Mouse (Mus musculus) kidney, adult 2 months (tissue): ENCODE results near the gene Robo3. TPM values are rescaled to one million over a fixed set of nuclear protein-coding genes. Genes with fewer than 3 reads are reported as not detected.

Experiments
- DNase-seq: peaks from one replicate; pipeline ENCODE4 v3.0.0; 2021
- H3K27ac ChIP-seq: fragments of 200-500 bp; 2 replicates; pipeline ENCODE4 v1.5.1; 2012; ENCODE audit warnings: low read depth, low read length, control low read depth, inconsistent platforms; ENCODE audit not compliant: insufficient read depth
- H3K27me3 ChIP-seq: fragments of 200-500 bp; replicated peaks from 2 replicates; pipeline ENCODE4 v1.6.1; 2012; ENCODE audit warnings: mild to moderate bottlenecking, moderate library complexity, low read length, inconsistent platforms; ENCODE audit not compliant: control insufficient read depth, insufficient read depth
- H3K36me3 ChIP-seq: fragments of 200-500 bp; 2 replicates; pipeline ENCODE4 v1.6.1; 2012; ENCODE audit warnings: mild to moderate bottlenecking, moderate library complexity, low read length, inconsistent platforms; ENCODE audit not compliant: control insufficient read depth, insufficient read depth
- H3K4me1 ChIP-seq: fragments of 200-500 bp; 2 replicates; pipeline ENCODE4 v1.6.1; 2011; ENCODE audit warnings: low read length; ENCODE audit not compliant: control insufficient read depth, insufficient read depth
- H3K4me3 ChIP-seq: fragments of 200-500 bp; 2 replicates; pipeline ENCODE4 v1.5.1; 2011; ENCODE audit warnings: mild to moderate bottlenecking, low read depth, low read length, control low read depth; ENCODE audit not compliant: insufficient read depth
- CTCF ChIP-seq: fragments of 200-500 bp; conservative IDR thresholded peaks from 2 replicates; pipeline ENCODE4 v1.5.1; 2011; ENCODE audit warnings: low read depth, mild to moderate bottlenecking, control low read depth, low read length, moderate library complexity, mixed read lengths; ENCODE audit not compliant: insufficient read depth, insufficient read length
- POLR2A ChIP-seq: fragments of 200-500 bp; IDR thresholded peaks from one replicate; pipeline ENCODE4 v1.6.1; 2011; ENCODE audit warnings: low read depth, low read length, control low read depth
- WGBS: fragments of 180-500 bp; shearing (Covaris S2); methylation state at CpG from one replicate; pipeline ENCODE4 v1.1.7; 2018; 5-methylcytosine and 5-hydroxymethylcytosine counted together
- polyA plus RNA-seq: library from polyadenylated mRNA; depleted of rRNA; stranded (reverse); fragments of >200 nt; gene quantifications from 2 replicates; pipeline ENCODE4 v1.2.3, GENCODE M21; 2012

The Robo3 gene
- polyA plus RNA-seq, 1 experiment = 14.4 TPM

GRCm38 (mm10) chr9:37429326-37429725 lies 3.7 kb downstream of the Robo3 start:
- no peak overlapping the region for H3K27ac ChIP-seq
- no peaks in the 10 kb centered on the region for H3K36me3 ChIP-seq
- DNase-seq = no peak
- WGBS = 35% methylated on average over 26 of the region's 26 CpGs
- H3K4me3 ChIP-seq = no peak overlapping the region
- peaks cover 5% of the 10 kb centered on the region; the same call in 1 of the 2 replicates for H3K4me1 ChIP-seq
- no peaks in the 10 kb centered on the region for H3K27me3 ChIP-seq
- TF ChIP-seq POLR2A = no peak
- TF ChIP-seq CTCF = no peak

DNA sequence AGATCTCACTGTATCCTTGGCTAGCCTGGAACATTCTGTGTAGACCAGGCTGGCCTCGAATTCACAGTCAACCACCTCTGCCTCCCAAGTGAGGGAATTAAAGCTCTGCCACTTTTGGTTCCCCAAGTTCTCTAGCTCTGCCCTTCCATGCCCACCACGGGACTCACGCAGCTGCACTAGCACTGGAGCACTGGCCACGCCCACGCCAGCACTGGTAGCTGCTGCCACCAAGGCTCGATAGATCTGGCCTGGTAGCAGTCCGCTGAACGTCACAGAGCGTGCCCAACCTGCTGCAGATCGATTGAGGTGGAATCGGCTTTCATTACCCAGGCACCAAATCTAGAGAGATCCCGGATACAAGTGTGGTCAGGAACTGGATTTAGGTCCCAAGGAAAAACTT lies 11.8 kb downstream of the Robo3 start:
- Histone ChIP-seq H3K27ac (no peak overlapping the region), H3K36me3 (no peaks in the 10 kb centered on the region), H3K4me1 (no peaks in the 10 kb centered on the region), H3K4me3 (no peak overlapping the region), H3K27me3 (no peaks in the 10 kb centered on the region)
- no peak for DNase-seq
- WGBS = 32% methylated on average over 12 of the region's 12 CpGs
- TF ChIP-seq CTCF (no peak), POLR2A (no peak)

DNA sequence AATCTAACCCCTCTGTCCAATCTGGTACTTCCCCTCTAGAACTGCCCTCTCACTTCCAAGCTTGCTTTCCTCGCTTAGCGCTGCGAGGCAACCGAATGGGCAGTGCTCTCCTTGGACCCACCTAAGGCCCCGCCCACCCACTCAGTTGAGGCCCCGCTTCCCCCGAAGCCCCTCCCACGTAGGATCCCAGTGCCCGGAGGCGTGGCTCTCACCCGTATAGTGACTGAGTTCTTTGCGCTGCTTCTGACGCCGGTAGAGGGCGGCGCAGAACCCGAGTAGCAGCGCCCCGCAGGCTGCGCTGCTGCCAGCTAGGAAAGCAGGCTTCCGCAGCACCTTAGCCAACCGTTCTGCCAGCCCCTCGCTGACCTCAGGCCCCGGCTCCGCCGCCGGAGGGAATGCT lies 12.4 kb downstream of the Robo3 start:
- TF ChIP-seq CTCF (peak; percentile 48), POLR2A (no peak)
- Histone ChIP-seq H3K27ac (no peak overlapping the region), H3K4me1 (no peaks in the 10 kb centered on the region), H3K36me3 (no peaks in the 10 kb centered on the region), H3K4me3 (no peak overlapping the region; the same call in 1 of the 2 replicates), H3K27me3 (no peaks in the 10 kb centered on the region)
- under 1% methylated on average over 27 of the region's 27 CpGs for WGBS
- peak; percentile 90 for DNase-seq

DNA sequence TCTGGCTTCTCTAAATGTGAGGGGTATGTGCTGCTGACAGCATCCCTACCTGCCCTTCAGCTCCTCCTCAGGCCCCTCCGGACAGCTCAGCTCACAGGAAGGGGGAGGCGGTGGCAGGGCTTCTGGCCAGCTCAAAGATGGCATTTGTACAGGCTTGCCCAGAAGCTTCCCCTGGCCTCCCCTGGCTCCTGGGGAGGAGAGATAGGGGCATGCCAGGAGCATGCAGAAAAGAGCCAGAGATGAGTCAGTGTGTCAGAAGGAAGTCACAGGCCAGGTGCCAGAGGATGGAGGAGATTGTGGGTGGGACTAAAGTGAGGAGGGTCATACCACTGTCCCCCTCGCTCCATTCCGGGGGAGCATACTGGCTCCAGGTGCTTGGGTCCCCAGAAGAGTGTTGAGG lies 14.3 kb downstream of the Robo3 start:
- no peak for TF ChIP-seq CTCF
- no peak for DNase-seq
- Histone ChIP-seq H3K27ac (no peak overlapping the region), H3K27me3 (no peaks in the 10 kb centered on the region), H3K4me1 (peaks cover 5% of the 10 kb centered on the region), H3K4me3 (no peak overlapping the region), H3K36me3 (no peaks in the 10 kb centered on the region)
- WGBS = 75% methylated on average over 4 of the region's 4 CpGs

DNA sequence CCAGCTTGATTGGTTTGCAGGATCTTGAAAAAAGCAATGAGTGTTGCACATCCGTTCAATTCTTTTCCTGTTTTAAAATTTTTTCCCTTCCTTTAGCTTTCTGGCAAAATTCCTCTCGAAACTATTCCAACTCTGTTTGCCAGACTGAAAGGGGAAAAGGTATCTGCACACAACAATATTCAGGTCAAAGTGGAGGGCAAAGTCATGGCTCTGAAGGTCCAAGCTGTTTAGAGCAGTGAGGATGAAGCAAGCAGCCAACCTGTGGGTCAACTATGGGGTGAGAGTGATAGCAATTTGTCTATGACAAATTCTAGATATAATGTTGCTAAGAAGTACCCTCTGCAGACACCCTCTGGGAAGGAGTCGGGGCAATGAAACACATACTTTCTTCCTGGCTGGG lies 18.4 kb downstream of the Robo3 start:
- H3K27ac ChIP-seq = no peak overlapping the region
- H3K4me1 ChIP-seq = peaks cover 23% of the 10 kb centered on the region
- 44% methylated on average over 3 of the region's 3 CpGs for WGBS
- no peak for DNase-seq
- no peaks in the 10 kb centered on the region for H3K27me3 ChIP-seq
- H3K36me3 ChIP-seq = no peaks in the 10 kb centered on the region
- TF ChIP-seq CTCF (no peak), POLR2A (no peak)
- H3K4me3 ChIP-seq = no peak overlapping the region

DNA sequence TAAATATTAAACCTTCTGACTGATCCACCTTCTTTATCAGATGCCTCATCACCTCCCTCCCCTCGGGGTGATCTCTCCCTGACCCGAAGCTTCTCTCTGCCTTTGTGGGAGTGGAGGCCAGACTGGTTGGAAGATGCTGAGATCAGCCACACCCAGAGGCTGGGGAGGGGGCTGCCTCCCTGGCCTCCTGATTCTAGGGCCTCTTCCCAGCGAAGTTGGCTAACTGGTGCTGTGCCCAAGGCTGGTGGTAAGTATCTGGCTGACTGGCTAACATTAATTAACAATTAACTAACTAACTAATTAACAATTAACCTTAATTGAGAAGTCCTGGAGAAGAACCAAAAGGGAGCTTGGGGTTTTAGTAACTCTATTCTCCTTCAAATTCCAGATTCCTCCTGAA lies 20.1 kb downstream of the Robo3 start:
- Histone ChIP-seq H3K4me3 (no peak overlapping the region), H3K27me3 (no peaks in the 10 kb centered on the region), H3K27ac (no peak overlapping the region), H3K4me1 (peaks cover 23% of the 10 kb centered on the region), H3K36me3 (no peaks in the 10 kb centered on the region)
- TF ChIP-seq CTCF = no peak
- TF ChIP-seq POLR2A = no peak
- WGBS = 29% methylated on average over 3 of the region's 3 CpGs
- DNase-seq = peak; percentile 55

DNA sequence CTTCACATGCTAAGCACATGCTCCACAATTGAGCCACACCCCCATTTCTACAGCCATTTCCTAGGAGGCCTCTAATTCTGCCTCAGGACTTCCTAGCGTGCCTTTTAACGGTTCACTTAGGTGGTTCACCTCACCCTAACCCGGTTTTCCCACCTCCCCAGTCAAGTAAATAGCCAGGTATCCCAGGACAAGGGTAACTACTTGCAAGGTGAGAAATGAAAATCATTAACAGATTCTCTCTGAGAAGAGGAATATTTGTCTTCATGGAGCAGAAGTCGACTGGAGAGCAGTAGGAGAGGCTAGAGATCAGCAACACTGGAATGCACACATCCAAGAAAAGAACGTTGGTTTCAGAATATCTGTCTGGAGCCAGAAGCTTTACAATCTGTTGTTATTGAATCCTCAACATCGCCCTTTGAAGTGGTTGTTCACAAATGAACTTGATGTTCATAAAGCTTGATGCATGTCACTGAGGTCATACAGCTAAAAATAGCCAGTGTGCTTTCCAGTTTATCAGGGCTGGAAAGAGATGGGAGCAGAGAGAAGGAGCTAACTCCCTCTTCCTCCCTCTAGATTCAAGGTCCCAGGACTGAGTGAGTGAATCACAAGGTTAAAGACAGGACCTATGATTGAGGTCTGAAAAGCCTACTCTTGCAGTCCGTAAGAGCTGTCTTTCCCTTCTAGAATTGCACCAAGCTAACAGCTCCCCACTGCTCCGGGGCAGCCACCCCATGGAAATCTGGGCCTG lies 23.2 kb downstream of the Robo3 start:
- H3K4me1 ChIP-seq = peaks cover 23% of the 10 kb centered on the region
- no peak for TF ChIP-seq POLR2A
- no peak for TF ChIP-seq CTCF
- H3K36me3 ChIP-seq = no peaks in the 10 kb centered on the region
- no peak overlapping the region for H3K4me3 ChIP-seq
- WGBS = 40% methylated on average over 8 of the region's 8 CpGs
- peak; percentile 55 for DNase-seq
- no peaks in the 10 kb centered on the region for H3K27me3 ChIP-seq
- H3K27ac ChIP-seq = peak overlapping the region; percentile 24; the same call in 1 of the 2 replicates
